Mouse (Mus musculus) kidney, adult 9 months (tissue): ENCODE measurements around the gene Akap14.
"Not testable (repeated sequence)": the region's sequence is repeated elsewhere in the genome, so short reads cannot be mapped to it uniquely, and the experiment has no call there.

Experiments
- DNase-seq: peaks from one replicate; pipeline ENCODE4 v3.0.0; 2022

The Akap14 gene

DNA sequence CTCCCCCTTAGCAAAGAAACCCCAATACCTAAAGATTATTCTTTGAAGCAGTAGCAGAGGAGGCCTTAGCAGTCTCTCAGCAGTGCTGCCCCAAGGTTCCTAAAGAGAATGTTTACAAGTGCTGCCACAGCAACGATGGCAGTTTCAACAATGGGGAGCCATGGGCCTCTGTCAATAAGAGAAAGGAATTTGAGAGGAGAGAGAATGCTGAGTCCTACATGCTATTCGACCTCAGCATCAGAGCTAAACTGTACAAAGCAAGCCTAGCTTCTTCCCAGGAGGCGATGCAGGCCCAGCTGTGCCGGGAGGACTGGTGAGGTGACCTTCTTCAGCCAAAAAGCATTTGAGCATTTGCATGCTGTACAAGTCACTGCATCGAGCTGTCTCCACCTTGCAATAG is at the start of gene Akap14:
Gene Akap14 (minus strand): TSS at position 101 of the 400 bp plus-strand sequence.
- no peak for DNase-seq

GRCm38 (mm10) chrX:37210941-37211340 is 42.3 kb upstream of the Akap14 start, which contains the start of gene Gm9:
Gm9 (minus strand) TSS chrX:37211041.
- DNase-seq, result no peak

- no peak for DNase-seq
Observed at GRCm38 (mm10) chrX:37198676-37199075, 30.0 kb upstream of the Akap14 start.

DNA sequence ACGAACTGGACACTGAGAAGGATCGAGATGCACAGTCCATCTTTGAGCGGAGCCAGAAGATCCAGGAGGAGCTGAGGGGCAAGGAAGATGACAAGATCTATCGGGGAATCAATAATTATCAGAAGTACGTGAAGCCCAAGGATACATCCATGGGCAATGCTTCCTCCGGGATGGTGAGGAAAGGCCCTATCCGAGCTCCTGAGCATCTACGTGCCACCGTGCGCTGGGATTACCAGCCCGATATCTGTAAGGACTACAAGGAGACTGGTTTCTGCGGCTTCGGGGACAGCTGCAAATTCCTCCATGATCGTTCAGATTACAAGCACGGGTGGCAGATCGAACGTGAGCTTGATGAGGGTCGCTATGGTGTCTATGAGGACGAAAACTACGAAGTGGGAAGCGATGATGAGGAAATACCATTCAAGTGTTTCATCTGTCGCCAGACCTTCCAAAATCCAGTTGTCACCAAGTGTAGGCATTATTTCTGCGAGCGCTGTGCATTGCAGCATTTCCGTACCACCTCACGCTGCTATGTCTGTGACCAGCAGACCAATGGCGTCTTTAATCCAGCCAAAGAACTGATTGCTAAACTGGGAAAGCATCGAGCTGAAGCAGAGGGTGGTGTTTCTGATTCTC is 23.2 kb upstream of the Akap14 start:
- no peak for DNase-seq

GRCm38 (mm10) chrX:37191105-37191743 is 22.6 kb upstream of the Akap14 start, which contains the start of the genes Ndufa1 and Rnf113a1:
Ndufa1 (minus strand) TSS chrX:37191163.
Rnf113a1 (plus strand) TSS chrX:37191245.
- DNase-seq, result peak; percentile 81

DNA sequence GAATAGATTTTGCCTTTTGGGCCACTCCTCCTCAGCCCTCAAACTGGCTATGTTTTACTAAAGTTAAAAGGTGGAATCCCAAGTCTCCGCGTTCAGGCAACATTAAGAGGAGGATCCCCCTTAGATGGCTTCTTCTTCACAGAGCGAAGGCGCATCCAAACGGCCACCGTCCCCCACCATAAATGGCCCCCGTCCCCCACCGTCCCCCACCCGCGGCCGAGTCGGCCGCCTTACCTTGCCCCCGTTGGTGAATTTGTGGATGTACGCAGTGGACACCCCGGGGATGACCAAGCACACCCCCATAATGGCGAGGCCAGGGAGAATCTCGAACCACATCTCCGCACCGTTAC is 22.1 kb upstream of the Akap14 start:
- no peak for DNase-seq

GRCm38 (mm10) chrX:37184401-37184800 is 15.8 kb upstream of the Akap14 start:
- DNase-seq, result not testable (repeated sequence)

DNA sequence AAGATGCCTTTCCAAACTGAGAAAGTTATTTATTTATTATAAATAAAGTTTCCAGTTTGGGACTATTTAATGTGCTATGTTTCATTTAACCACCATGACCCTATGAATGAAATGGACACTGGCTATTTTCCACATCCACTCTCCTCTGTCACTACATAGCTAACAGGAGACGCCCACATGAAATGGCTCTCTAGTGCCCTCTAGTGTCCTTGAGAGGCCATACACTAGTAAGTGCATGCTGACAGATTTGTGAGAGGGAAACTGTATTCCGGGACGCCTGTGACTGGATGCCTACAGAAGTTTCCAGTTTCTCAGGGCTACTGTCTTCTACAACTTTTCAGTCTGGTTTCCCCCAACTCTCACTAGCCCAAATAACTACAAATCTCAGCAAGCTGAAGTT is 1.6 kb downstream of the Akap14 start:
- DNase-seq, result peak; percentile 45

DNA sequence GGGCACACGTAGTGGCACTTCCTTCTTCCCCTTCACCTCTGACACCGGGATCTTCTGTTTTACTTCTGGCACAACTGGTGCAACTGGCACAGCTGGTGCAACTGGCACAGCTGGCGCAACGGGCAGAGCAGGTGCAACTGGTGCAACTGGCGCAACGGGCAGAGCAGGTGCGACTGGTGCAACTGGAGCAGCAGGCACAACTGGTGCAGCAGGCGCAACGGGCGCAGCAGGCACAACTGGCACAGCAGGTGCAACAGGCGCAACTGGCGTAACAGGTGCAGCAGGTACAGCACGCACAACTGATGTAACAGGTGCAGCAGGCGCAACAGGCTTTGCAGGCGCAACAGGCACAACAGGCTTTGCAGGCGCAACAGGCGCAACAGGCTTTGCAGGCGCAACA is 5.5 kb downstream of the Akap14 start:
- no peak for DNase-seq

DNA sequence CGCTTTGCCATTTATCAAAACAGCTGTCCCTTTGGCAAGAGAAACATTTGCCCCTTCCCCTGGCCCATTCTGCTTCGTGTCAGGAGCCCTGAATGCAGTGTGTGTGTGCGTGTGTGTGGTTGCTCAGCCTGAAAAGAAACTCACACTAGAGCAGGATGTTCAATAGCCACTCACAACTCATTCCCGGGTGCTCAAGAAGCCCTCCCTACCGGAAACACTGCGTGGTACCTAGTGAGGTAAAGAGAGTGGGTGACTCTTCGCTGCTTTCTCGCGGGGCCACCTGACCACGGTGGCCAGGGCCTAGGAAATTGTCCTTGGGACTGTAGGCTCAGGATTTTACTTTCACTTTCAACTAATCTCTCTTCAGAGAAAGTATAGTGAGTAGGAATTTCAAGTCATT is 7.5 kb downstream of the Akap14 start:
- DNase-seq, result no peak

GRCm38 (mm10) chrX:37157839-37158238 is 10.8 kb downstream of the Akap14 start:
- DNase-seq, result no peak

DNA sequence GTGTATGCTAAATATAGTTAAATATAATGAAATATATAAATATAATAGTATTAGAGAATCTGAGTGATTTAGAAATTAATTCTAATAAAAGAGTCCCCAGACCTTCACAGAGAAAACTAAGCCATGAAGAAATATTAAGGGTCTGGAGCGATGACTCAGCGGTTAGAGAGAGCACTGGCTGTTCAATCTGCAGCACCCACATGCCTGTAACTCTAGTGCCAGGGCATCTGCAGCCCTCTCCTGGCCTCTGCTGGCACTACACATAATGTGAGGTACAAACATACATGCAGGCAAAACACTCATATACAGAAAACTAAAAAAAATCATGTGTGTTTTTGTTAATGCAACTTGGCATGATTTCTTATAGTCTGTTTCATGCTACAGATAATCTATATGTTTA is 23.7 kb downstream of the Akap14 start:
- peak; percentile 10 for DNase-seq

DNA sequence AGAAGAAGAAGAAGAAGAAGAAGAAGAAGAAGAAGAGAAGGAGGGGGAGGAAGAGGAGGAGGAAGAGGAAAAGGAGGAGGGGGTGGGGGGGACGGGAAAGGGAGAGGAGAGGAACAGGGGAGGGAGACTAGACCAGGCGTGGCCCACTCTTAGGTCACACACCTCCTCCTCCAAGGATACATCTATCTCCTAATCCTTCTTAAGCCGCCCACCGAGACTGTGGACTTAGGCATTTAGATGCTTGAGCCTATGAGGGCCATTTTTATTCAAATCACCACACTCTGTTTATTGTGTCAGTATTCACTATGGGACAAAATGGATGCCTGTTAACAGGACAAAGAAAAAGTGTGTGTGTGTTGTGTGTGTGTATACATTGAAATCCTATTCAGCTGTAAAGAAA is 24.1 kb downstream of the Akap14 start:
- not testable (repeated sequence) for DNase-seq

DNA sequence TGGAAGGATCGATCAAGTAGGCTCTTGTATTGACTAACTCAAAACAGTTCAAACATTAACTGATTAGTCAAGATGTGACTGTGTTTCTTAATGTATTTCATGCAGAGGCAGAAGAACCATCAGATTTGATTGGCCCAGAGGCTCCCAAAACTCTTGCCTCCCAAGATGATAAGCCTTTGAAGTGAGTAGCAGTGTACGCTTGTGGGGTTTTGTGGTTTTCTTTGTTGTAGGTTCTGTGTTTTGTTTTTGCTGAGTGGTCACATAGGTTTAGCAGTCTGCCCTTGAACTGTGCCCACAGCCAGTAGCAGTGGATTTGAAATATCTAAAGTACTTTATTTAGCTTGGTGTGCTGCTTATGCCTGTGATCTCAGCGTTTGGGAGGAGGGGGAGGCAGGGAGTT is 26.9 kb downstream of the Akap14 start:
- DNase-seq, result no peak

DNA sequence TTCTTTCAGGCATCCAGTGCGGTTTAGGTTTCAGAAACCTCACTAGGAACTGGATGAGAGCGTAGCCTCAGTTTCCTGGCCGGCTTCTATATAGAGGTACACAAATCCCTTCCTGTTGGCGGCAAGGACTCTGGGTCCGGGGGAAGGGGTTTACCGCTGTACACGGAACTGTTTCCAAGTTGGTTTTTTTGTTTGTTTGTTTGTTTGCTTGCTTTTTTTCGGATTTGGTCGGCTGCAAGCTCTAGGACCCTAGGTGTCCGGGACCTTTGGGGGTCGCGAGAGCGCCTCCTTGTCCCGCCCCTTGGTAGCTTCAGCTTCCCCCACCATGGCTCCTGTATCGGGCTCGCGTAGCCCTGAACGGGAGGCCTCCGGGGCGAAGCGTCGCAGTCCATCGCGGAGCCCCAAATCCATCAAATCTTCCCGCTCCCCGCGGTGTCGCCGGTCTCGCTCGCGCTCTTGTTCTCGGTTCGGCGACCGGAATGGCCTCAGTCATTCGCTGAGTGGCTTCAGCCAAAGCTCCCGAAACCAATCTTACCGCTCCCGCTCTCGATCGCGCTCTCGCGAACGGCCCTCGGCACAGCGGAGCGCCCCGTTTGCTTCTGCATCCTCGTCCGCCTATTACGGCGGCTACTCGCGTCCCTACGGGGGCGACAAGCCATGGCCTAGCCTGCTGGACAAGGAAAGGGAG is 41.8 kb downstream of the Akap14 start, which contains the start of gene Nkap:
Gene Nkap (plus strand): TSS at position 125 of the 688 bp plus-strand sequence.
- peak; percentile 77 for DNase-seq

GRCm38 (mm10) chrX:37125511-37125910 is 43.1 kb downstream of the Akap14 start:
- no peak for DNase-seq

DNA sequence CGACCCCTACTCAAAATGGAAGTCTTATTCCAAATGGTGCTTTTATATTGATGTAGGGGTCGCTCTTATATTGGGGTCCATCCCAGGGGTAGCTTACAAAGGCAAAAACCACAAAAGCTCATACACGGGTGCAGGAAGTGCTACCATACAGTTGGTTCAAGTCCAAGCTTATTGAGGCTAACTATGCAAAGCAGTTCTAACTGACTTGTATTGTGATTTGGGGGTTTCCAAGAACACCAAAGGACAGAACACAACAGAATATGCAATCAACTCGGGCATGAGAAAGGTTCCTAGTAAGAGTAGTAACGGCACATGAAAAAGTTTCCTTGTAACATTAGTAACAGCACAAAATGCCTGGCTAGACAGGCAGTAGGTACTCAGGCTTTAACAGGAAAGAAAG is 48.4 kb downstream of the Akap14 start:
- no peak for DNase-seq

DNA sequence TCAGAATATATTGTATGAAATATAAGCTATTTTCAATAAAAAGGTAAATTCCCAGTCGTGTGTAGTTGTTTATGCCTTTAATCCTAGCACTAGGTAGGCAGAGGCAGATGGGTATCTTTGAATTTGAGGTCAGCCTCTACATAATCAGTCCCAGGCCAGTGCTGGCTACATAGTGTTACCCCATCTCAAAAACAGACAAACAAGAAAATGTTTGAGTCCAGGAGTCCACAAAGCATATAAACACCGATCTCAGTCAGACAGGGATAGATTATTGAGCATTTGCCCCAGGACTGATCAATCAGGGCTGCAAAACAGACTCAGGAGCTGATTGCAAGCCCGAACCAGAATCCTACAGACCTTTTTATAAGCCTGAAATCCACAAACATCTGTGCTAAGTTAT is 49.1 kb downstream of the Akap14 start:
- DNase-seq, result no peak

DNA sequence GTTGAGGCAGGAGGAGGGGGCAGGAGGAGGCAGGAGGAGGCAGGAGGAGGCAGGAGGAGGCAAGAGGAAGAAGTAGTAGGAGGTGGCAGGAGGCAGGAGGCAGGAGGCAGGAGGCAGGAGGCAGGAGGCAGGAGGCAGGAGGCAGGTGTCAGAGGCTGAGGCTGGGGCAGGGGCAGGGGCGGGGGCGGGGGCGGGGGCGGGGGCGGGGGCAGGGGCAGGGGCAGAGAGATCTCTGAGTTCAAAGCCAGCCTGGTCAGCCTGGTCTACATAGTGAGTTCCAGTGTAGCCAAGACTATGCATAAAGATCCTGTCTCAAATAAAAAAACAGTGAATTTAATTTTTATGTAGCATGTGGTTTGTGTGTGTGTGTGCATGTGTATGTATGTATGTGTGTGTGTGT is 51.6 kb downstream of the Akap14 start:
- DNase-seq, result no peak

- no peak for DNase-seq
Observed at GRCm38 (mm10) chrX:37110881-37111193, 57.8 kb downstream of the Akap14 start.

GRCm38 (mm10) chrX:37110193-37110880 is 58.3 kb downstream of the Akap14 start, which contains the start of gene Upf3b:
Upf3b (minus strand) TSS chrX:37110322.
- DNase-seq, result peak; percentile 97

GRCm38 (mm10) chrX:37109526-37110192 is 59.0 kb downstream of the Akap14 start:
- DNase-seq, result no peak

- DNase-seq, result no peak
Observed at GRCm38 (mm10) chrX:37103826-37104225, 64.8 kb downstream of the Akap14 start.
